Mouse (Mus musculus) A20 (cell line): ENCODE data around the gene Rnpepl1.

ENCODE experiments used
- DNase-seq: peaks from one replicate; pipeline ENCODE4 v3.0.0-alpha.2; 2011; ENCODE audit warnings: low read depth, low spot score

The Rnpepl1 gene

GRCm38 (mm10) chr1:92906779-92907631 lies 3.6 kb upstream of the Rnpepl1 start, which contains the start of gene Dusp28:
TSS of gene Dusp28 (plus strand) at chr1:92906981.
- peak; percentile 95 for DNase-seq

DNA sequence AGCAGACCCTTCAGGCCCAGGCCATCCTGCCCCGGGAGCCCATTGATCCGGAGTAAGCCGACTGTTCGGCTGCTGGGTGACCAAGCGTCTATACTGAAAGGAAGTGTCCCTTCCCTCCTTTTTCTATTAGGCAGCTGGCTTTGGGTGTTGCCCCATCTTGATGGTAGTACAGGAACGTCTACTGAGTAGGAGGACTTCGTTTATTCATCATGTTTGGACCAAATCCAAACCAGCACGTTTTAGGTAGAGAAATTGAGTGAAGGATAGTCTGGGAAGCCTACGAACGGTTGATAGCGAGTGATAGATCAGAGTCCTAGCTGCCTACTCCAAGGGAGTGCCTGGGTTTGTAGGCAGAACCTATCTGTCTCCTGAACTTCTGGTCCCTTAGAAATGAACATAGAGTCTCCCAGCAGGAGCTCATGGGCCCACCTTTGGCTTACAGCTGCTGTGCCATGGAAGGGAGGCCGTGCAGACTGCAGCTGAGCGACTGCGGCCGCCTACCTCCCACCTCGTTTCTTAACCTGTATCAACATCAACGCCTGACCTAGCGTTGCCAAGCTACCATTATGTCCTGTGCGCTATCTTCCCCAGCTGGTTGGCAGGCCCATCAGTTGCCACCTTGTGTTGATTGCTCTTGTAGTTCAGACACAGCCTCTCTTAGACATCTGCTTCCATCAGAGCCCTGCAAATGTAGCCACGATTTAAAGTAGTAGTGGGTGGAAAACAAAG lies 2.8 kb upstream of the Rnpepl1 start:
- no peak for DNase-seq

- no peak for DNase-seq
These were observed 1.9 kb upstream of the Rnpepl1 start for GRCm38 (mm10) chr1:92908664-92909063.

DNA sequence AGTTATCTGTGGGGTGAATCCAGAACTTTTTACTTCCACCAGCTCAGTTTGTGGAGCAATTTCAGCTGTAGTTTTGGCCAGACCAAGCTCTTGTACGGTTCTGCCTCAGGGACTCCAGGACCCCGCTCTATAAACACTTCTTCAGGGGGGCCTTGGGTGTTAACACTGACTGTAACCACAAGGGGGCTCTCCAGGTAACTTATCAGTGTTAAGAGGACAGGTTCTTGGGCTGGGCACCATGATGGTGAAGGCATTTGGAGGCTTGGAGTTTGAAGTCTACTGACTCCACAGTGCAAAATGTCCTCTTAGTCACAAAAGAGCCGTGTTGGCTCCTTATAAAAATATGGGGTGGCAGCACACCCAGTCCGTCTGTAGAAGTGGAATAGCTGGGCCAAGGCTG lies 1.5 kb upstream of the Rnpepl1 start:
- DNase-seq, result peak; percentile 74

DNA sequence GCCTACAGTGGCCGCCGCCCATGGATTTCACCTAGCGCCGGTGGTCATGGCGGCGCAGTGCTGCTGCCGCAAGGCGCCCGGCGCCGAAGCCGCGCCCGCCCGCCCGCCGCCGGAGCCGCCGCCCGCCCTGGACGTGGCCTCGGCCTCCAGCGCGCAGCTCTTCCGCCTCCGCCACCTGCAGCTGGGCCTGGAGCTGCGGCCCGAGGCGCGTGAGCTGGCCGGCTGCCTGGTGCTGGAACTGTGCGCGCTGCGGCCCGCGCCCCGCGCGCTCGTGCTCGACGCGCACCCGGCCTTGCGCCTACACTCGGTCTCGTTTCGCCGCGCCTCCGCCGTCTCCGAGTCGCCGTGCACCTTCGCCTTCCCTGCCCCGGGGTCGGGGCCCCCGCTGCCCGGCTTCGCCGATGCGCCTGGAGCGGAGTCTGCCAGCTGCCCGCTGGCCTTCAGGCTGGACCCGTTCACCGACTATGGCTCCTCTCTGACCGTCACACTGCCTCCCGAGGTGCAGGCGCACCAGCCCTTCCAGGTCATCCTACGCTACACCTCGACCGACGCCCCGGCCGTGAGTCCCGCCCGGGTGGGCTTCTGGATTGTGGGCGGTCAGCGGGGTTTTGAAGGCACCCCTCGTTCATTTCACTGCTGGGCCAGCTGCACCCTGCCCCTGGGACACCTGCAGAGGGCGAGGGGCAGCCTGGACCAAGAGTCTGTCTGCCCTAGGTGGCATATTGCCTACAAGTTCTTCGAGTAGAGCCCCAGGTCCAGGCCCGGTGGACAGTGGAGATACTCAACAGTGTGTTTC lies 540 bp downstream of the Rnpepl1 start:
- peak; percentile 70 for DNase-seq

DNA sequence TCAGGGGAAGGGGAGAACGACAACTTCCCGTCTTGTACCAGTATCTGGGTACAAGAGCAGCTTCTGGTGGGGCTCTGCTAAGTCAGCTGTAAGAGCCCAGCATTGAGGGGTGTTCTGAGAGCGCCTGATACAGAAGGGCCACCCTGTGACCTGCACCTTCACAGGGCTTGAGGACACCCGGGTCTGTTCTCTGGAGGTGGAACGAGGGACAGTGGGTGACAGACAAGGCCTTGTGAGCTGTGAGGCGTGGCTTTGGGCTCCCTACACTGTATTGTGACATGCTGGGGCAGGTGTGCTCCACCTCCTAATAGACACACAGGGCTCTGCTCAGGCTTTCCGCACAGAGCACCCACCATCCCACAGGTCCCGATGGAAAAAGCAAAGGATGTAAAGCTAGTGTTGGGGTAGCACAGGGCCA lies 1.1 kb downstream of the Rnpepl1 start:
- peak; percentile 58 for DNase-seq

GRCm38 (mm10) chr1:92912286-92912685 lies 1.7 kb downstream of the Rnpepl1 start:
- DNase-seq, result peak; percentile 48

- no peak for DNase-seq
These were observed 3.7 kb downstream of the Rnpepl1 start for GRCm38 (mm10) chr1:92914239-92914638.

DNA sequence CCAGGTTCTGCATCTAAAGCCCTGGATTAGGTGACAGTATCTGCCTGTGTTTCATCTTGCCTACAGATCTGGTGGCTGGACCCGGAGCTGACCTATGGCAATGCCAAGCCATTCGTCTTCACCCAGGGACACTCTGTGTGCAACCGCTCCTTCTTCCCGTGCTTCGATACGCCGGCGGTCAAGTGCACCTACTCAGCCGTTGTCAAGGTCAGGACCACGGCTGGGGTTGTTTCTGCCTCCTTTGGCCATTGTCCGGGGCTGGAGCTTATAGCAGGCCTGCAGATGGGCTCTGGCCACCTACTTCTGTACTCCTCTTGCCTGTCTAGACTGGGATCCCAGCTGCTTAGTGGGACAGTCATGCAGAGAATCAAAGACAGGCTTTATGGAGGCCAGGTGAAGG lies 4.4 kb downstream of the Rnpepl1 start:
- DNase-seq, result no peak

GRCm38 (mm10) chr1:92916725-92917124 lies 6.1 kb downstream of the Rnpepl1 start:
- DNase-seq, result no peak

- no peak for DNase-seq
These were observed 8.6 kb downstream of the Rnpepl1 start for GRCm38 (mm10) chr1:92919151-92919550.

DNA sequence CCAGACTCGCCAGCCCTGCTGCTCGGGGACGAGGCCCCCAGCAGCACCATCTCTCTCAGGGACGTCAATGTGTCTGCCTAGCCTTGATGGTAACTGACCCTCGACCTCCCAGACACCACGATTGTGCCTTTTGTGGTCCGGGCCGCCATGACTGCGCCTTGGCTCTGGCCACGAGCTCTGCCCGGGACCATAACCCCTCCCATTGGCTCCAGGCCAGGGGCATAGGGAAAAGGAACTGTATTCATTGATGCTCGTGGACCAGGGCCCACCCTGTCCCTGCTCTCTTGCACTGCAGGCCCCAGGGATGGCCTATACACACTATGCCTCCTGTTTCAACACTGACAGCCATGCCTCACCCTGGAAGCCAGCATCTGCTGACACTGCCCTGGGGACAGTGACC lies 9.2 kb downstream of the Rnpepl1 start:
- no peak for DNase-seq

GRCm38 (mm10) chr1:92920474-92921200 lies 10.1 kb downstream of the Rnpepl1 start:
- DNase-seq, result no peak

- DNase-seq, result no peak
These were observed 10.9 kb downstream of the Rnpepl1 start for GRCm38 (mm10) chr1:92921496-92921895.

DNA sequence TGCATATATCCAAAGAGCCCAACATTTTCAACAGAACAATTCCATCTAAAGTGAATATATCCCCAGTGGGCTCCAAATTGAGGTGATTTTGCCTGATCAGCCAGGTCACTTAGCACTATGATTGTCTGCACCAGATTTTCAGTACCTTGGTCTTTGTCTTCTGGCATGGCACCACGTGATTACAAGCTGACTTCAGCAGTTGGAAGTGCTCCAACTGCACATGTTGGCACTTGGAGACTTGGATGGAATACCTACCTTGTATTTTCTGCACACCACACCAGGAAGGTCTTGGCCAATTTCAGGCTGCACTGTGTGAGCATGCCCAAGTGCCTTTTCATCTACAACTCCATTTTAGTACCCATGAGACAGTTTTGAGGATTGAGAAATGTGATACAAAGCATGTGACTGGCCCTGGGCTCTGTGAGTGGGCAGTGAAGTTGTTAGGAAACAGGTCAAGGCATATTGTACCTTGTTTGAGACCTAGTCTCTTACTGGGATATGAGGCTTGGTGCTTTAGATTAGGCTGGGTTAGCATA lies 19.7 kb downstream of the Rnpepl1 start:
- no peak for DNase-seq

DNA sequence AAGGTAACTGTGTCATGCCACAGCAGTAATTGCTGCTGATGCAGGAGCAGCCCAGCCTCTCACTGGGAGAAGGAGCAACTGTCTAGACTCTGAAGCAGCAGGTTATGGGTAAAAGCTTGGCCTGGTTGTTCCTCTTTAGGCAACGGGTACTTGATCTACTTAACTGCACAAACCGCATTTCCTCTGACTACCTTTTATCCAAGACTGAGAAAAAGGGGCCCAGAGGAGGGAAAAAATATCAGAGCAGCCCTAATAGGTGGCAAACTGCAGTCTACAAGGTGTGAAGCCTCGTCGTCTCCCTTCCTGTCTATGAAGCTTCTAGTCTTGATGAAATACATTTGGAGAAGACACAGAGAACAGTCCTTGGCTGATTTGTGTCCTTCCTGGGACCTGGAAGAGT lies 23.0 kb downstream of the Rnpepl1 start:
- no peak for DNase-seq

- peak; percentile 98 for DNase-seq
These were observed 23.7 kb downstream of the Rnpepl1 start, which contains the start of gene Capn10 for GRCm38 (mm10) chr1:92934182-92934827. TSS of gene Capn10 (plus strand) at chr1:92934376.

GRCm38 (mm10) chr1:92935054-92935962 lies 24.7 kb downstream of the Rnpepl1 start:
- DNase-seq, result peak; percentile 37

GRCm38 (mm10) chr1:92935977-92936376 lies 25.4 kb downstream of the Rnpepl1 start:
- DNase-seq, result peak; percentile 20
